Mouse (Mus musculus): ENCODE data around the gene Mrtfa. TPM values are rescaled to one million over a fixed set of nuclear protein-coding genes. Genes with fewer than 3 reads are reported as not detected.
A peak's percentile ranks its signal among the peaks of the same experiment; 100 is the strongest.

The Mrtfa gene
- polyA plus RNA-seq, 1 experiment, result 38.4 TPM

DNA sequence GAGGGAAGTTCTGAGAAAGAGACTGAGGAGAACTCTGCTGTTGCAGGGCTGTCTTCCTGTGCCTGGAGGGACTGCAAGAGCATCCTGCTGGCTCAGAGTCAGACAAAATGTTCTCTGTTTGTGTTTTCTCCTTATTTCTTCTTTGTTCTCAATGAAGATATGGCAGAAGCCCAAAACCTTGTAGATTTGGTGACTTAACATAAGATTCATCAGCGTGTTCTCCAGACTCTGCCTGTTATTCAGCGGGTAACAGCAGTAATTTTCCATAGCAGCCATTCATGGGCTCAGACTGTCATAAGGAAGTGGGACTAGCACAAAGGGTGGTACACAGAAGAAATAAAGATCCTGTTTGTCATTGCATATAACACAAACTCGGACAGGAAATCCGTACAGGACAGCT is 210.9 kb downstream of the Mrtfa start:
- H3K27ac ChIP-seq (ENCODE audit: insufficient read depth, low read length), result no peak overlapping the region
- no peak for TF ChIP-seq CTCF (IDR thresholded peaks at IDR 0.05; ENCODE audit: borderline replicate concordance, insufficient read depth, low read length)
- no peak for TF ChIP-seq POLR2A (IDR thresholded peaks at IDR 0.05; ENCODE audit: low read depth, low read length)

GRCm38 (mm10) chr15:80977620-80978334 is 212.8 kb downstream of the Mrtfa start, which contains the start of gene Sgsm3:
Gene Sgsm3 (plus strand): TSS chr15:80977765.
- TF ChIP-seq CTCF (IDR thresholded peaks at IDR 0.05; ENCODE audit: borderline replicate concordance, insufficient read depth, low read length) (no peak), POLR2A (IDR thresholded peaks at IDR 0.05; ENCODE audit: low read depth, low read length) (peak; percentile 81)
- Histone ChIP-seq H3K27ac (ENCODE audit: insufficient read depth, low read length) (no peak within 1 kb of the TSS), H3K4me3 (ENCODE audit: insufficient read depth, low read length) (peak within 1 kb of the TSS; percentile 84)

More for the DNA sequence above, 210.9 kb downstream of the Mrtfa start:
- Histone ChIP-seq H3K4me1 (ENCODE audit: control insufficient read depth, insufficient read depth, low read length) (peaks cover 5% of the 10 kb centered on the region), H3K4me3 (ENCODE audit: insufficient read depth, low read length) (no peak overlapping the region)

DNA sequence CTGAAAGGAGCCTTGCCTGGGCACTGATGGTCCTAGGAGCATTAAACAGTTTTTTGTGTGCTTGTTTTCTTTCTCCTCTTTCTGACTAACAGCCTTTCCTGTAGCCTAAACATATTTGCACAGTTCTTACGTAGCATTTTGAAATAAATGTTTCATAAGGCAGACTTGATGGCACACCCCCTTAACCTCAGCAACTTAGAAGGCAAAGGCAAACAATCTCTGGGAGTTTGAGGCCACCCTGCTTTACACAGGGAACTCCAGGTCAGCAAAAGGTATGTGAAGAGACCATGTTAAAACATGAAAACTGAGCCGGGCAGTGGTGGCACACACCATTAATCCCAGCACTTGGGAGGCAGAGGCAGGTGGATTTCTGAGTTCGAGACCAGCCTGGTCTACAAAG is 214.9 kb downstream of the Mrtfa start:
- TF ChIP-seq POLR2A (IDR thresholded peaks at IDR 0.05; ENCODE audit: low read depth, low read length) (no peak), CTCF (IDR thresholded peaks at IDR 0.05; ENCODE audit: borderline replicate concordance, insufficient read depth, low read length) (no peak)
- no peak overlapping the region for H3K4me3 ChIP-seq (ENCODE audit: insufficient read depth, low read length)
- H3K4me1 ChIP-seq (ENCODE audit: control insufficient read depth, insufficient read depth, low read length), result peaks cover 5% of the 10 kb centered on the region
- no peak overlapping the region for H3K27ac ChIP-seq (ENCODE audit: insufficient read depth, low read length)

More at GRCm38 (mm10) chr15:80977620-80978334, 212.8 kb downstream of the Mrtfa start, which contains the start of gene Sgsm3:
- peaks cover 5% of the 10 kb centered on the region for H3K4me1 ChIP-seq (ENCODE audit: control insufficient read depth, insufficient read depth, low read length)

GRCm38 (mm10) chr15:80974311-80974710 is 216.2 kb downstream of the Mrtfa start:
- Histone ChIP-seq H3K4me1 (ENCODE audit: control insufficient read depth, insufficient read depth, low read length) (peaks cover 5% of the 10 kb centered on the region), H3K4me3 (ENCODE audit: insufficient read depth, low read length) (no peak overlapping the region), H3K27ac (ENCODE audit: insufficient read depth, low read length) (no peak overlapping the region)
- TF ChIP-seq CTCF (IDR thresholded peaks at IDR 0.05; ENCODE audit: borderline replicate concordance, insufficient read depth, low read length) (no peak), POLR2A (IDR thresholded peaks at IDR 0.05; ENCODE audit: low read depth, low read length) (no peak)

GRCm38 (mm10) chr15:80969371-80969770 is 221.2 kb downstream of the Mrtfa start:
- TF ChIP-seq CTCF (IDR thresholded peaks at IDR 0.05; ENCODE audit: borderline replicate concordance, insufficient read depth, low read length), result no peak
- TF ChIP-seq POLR2A (IDR thresholded peaks at IDR 0.05; ENCODE audit: low read depth, low read length), result no peak
- H3K4me3 ChIP-seq (ENCODE audit: insufficient read depth, low read length), result no peak overlapping the region
- no peaks in the 10 kb centered on the region for H3K4me1 ChIP-seq (ENCODE audit: control insufficient read depth, insufficient read depth, low read length)
- no peak overlapping the region for H3K27ac ChIP-seq (ENCODE audit: insufficient read depth, low read length)

Other genes with a start within 250 kb of the Mrtfa start
- gene Adsl, start 242.3 kb downstream of the Mrtfa start, polyA plus RNA-seq (2011; ENCODE audit: insufficient read length, low read depth, missing spikeins), result 46.7 and 51.6 TPM in 2 replicates
- gene Sgsm3, start 213.0 kb downstream of the Mrtfa start, polyA plus RNA-seq (2011; ENCODE audit: insufficient read length, low read depth, missing spikeins), result 18.1 and 19.1 TPM in 2 replicates
- gene Mchr1, start 44.7 kb upstream of the Mrtfa start, polyA plus RNA-seq (2011; ENCODE audit: insufficient read length, low read depth, missing spikeins), result 0.75 and 1.1 TPM in 2 replicates
- gene Slc25a17, start 170.1 kb upstream of the Mrtfa start, polyA plus RNA-seq (2011; ENCODE audit: insufficient read length, low read depth, missing spikeins), result 89.1 and 93.1 TPM in 2 replicates
- gene St13, start 209.3 kb upstream of the Mrtfa start, polyA plus RNA-seq (2011; ENCODE audit: insufficient read length, low read depth, missing spikeins), result 337 and 357 TPM in 2 replicates
- 12.4 and 21.8 TPM in 2 replicates for gene Xpnpep3, start 209.4 kb upstream of the Mrtfa start, polyA plus RNA-seq (2011; ENCODE audit: insufficient read length, low read depth, missing spikeins)
- not detected in 2 replicates for gene Dnajb7, start 217.5 kb upstream of the Mrtfa start, polyA plus RNA-seq (2011; ENCODE audit: insufficient read length, low read depth, missing spikeins)

All from embryonic fibroblast, embryonic 13.5 days (primary cell).